Mouse (Mus musculus) ES-E14 (cell line): ENCODE data around the gene Dync1li2. TPM values are rescaled to one million over a fixed set of nuclear protein-coding genes. Genes with fewer than 3 reads are reported as not detected.

Experiments used
- DNase-seq: peaks from one replicate; pipeline ENCODE4 v3.0.0-alpha.2; 2013; ENCODE audit warnings: low read depth, low spot score
- H3K27ac ChIP-seq: 2 replicates; pipeline ENCODE4 v1.5.1; 2012; ENCODE audit warnings: low read depth, mild to moderate bottlenecking, low read length, moderate library complexity, mixed read lengths; ENCODE audit not compliant: poor library complexity, insufficient read depth, severe bottlenecking
- H3K36me3 ChIP-seq: 2 replicates; pipeline ENCODE4 v1.6.1; 2012; ENCODE audit warnings: mild to moderate bottlenecking, low read length, moderate library complexity, mixed read lengths; ENCODE audit not compliant: control insufficient read depth, poor library complexity, insufficient read depth, severe bottlenecking
- H3K4me1 ChIP-seq, 2 experiments: fragments of 150-350 bp in 1 of 2; sonication (generic) in 1 of 2; 2 replicates each; pipeline ENCODE4 v1.6.1; 2012; ENCODE audit warnings: low read length in 2 of 2, mild to moderate bottlenecking in 1 of 2, mixed read lengths in 1 of 2; ENCODE audit not compliant: control insufficient read depth in 2 of 2, insufficient read depth in 2 of 2, poor library complexity in 1 of 2
- H3K4me3 ChIP-seq, 2 experiments: fragments of 150-350 bp in 1 of 2; sonication (generic) in 1 of 2; 2 replicates each; pipeline ENCODE4 v1.5.1; 2012; ENCODE audit warnings: low read length in 2 of 2, low read depth in 1 of 2, mild to moderate bottlenecking in 1 of 2, mixed read lengths in 1 of 2; ENCODE audit not compliant: insufficient read depth in 1 of 2, poor library complexity in 1 of 2, severe bottlenecking in 1 of 2
- H3K9ac ChIP-seq: 2 replicates; pipeline ENCODE4 v1.6.1; 2012; ENCODE audit warnings: low read depth, mild to moderate bottlenecking, low read length, mixed read lengths; ENCODE audit not compliant: poor library complexity, insufficient read depth, severe bottlenecking
- H3K9me3 ChIP-seq: fragments of 150-350 bp; sonication (generic); 2 replicates; pipeline ENCODE4 v1.6.1; 2012; ENCODE audit warnings: low read depth, mild to moderate bottlenecking, low read length; ENCODE audit not compliant: control insufficient read depth, insufficient read depth
- CHD2 ChIP-seq: IDR thresholded peaks from 2 replicates; pipeline ENCODE4 v1.6.1; 2014; ENCODE audit warnings: mild to moderate bottlenecking, low read depth, low read length, inconsistent platforms
- HCFC1 ChIP-seq: IDR thresholded peaks from 2 replicates; pipeline ENCODE4 v1.6.1; 2012; ENCODE audit warnings: low read length, inconsistent platforms, borderline replicate concordance; ENCODE audit not compliant: insufficient read depth
- MAFK ChIP-seq: IDR thresholded peaks from 2 replicates; pipeline ENCODE4 v1.6.1; 2014; ENCODE audit warnings: mild to moderate bottlenecking, low read depth, low read length, inconsistent platforms; ENCODE audit not compliant: insufficient read depth
- ZC3H11A ChIP-seq: IDR thresholded peaks from 2 replicates; pipeline ENCODE4 v1.6.1; 2012; ENCODE audit warnings: low read depth, mild to moderate bottlenecking, inconsistent platforms, low read length, borderline replicate concordance
- ZNF384 ChIP-seq: IDR thresholded peaks from 2 replicates; pipeline ENCODE4 v1.6.1; 2012; ENCODE audit warnings: low read depth, low read length, inconsistent platforms
- in situ Hi-C, 2 experiments: fragments of 600-800 bp; cut with MboI; formaldehyde crosslinking; loops; one replicate each; pipeline ENCODE4 v1.15.1; 2025; ENCODE audit warnings: low sequenced_read_pairs in 2 of 2, inconsistent platforms in 1 of 2; ENCODE audit not compliant: unreplicated experiment in 2 of 2
- total RNA-seq: library from RNA; depleted of rRNA; stranded (reverse); fragments of 300-350 nt; gene quantifications from 2 replicates; pipeline ENCODE4 v1.2.3, GENCODE M21; 2012

Dync1li2 gene
- total RNA-seq, 1 experiment: 28.9 TPM

DNA sequence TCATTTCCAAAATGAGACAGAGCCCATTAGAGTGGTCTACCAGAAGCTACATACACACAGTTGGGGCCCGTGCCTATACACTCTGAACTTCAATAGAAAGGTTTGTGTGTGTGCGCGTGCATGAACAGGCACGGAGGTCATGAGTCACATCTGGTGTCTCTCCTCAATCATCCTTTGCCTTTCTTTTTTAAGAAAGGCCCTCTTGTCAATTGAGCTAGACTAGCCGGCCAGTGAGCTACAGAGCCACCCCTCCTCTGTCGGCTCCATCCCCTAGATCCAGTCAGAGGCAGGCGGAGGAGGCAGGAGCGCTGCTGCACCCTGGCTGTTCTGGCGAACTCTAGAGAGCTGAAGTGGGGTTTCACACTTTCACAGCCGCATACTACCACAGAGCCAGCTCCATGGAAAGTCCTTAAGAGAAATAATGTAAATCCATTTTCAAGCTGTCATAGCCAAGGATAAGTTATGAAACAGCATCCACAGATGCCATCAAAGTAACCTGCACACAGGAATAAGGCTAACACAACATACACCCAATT is 63.5 kb downstream of the Dync1li2 start:
- Histone ChIP-seq H3K9ac (no peak overlapping the region), H3K27ac (no peak overlapping the region), H3K36me3 (no peaks in the 10 kb centered on the region), H3K4me3 (no peak overlapping the region), H3K9me3 (no peaks in the 10 kb centered on the region), H3K4me1 (peaks cover 5 to 17% of the 10 kb centered on the region in 2 experiments)
- no peak for TF ChIP-seq CHD2
- TF ChIP-seq ZC3H11A: no peak
- TF ChIP-seq HCFC1: no peak
- DNase-seq: no peak
- in situ Hi-C loops: no loop called here

- Histone ChIP-seq H3K9ac (no peak overlapping the region), H3K9me3 (no peaks in the 10 kb centered on the region), H3K4me3 (no peak overlapping the region), H3K27ac (no peak overlapping the region), H3K4me1 (peaks cover 5 to 21% of the 10 kb centered on the region in 2 experiments), H3K36me3 (no peaks in the 10 kb centered on the region; the same call in 1 of the 2 replicates)
- TF ChIP-seq ZNF384 (no peak), CHD2 (no peak), MAFK (no peak), ZC3H11A (no peak), HCFC1 (no peak)
- no peak for DNase-seq
- in situ Hi-C loops: no loop called here
Observed at GRCm38 (mm10) chr8:104376669-104377068, 66.2 kb downstream of the Dync1li2 start.

- in situ Hi-C loops: no loop called here
- Histone ChIP-seq H3K9ac (no peak overlapping the region), H3K36me3 (peaks cover 2% of the 10 kb centered on the region; the same call in 1 of the 2 replicates), H3K9me3 (no peaks in the 10 kb centered on the region), H3K4me1 (peaks cover 5 to 19% of the 10 kb centered on the region in 2 experiments), H3K27ac (no peak overlapping the region; the same call in 1 of the 2 replicates), H3K4me3 (no peak overlapping the region)
- TF ChIP-seq ZNF384: no peak
- TF ChIP-seq CHD2: no peak
- no peak for TF ChIP-seq MAFK
- no peak for TF ChIP-seq HCFC1
- no peak for TF ChIP-seq ZC3H11A
- DNase-seq: no peak
Observed at GRCm38 (mm10) chr8:104375959-104376358, 66.9 kb downstream of the Dync1li2 start.

- DNase-seq: no peak
- in situ Hi-C loops: no loop called here
- H3K9me3 ChIP-seq: no peaks in the 10 kb centered on the region
- no peak overlapping the region; the same call in 1 of the 2 replicates for H3K27ac ChIP-seq
- H3K36me3 ChIP-seq: peaks cover 2% of the 10 kb centered on the region; the same call in 1 of the 2 replicates
- no peak overlapping the region for H3K4me3 ChIP-seq
- no peak for TF ChIP-seq MAFK
- no peak for TF ChIP-seq CHD2
- TF ChIP-seq ZNF384: no peak
- no peak for TF ChIP-seq ZC3H11A
- no peak for TF ChIP-seq HCFC1
- no peak overlapping the region for H3K9ac ChIP-seq
- H3K4me1 ChIP-seq: peaks cover 5 to 19% of the 10 kb centered on the region in 2 experiments
Observed at GRCm38 (mm10) chr8:104374864-104375846, 67.7 kb downstream of the Dync1li2 start.
